Mouse (Mus musculus): ENCODE results near the gene Muc5b.

GRCm38 (mm10) chr7:141908591-141908990 is 69.7 kb downstream of the Muc5b start:
- TF ChIP-seq CTCF (IDR thresholded peaks at IDR 0.05; ENCODE audit: extremely low read depth, insufficient read length, insufficient replicate concordance, low read depth, low read length) (no peak), POLR2A (IDR thresholded peaks at IDR 0.05; ENCODE audit: low read depth, low read length) (no peak)

All from small intestine, adult 2 months (tissue).